Mouse (Mus musculus) ES-Bruce4 (cell line): ENCODE results near the gene Psmd9. TPM values are rescaled to one million over a fixed set of nuclear protein-coding genes. Genes with fewer than 3 reads are reported as not detected.

Experiments
- H3K27ac ChIP-seq: 2 replicates; pipeline ENCODE4 v1.5.1; 2012; ENCODE audit warnings: low read length, inconsistent platforms; ENCODE audit not compliant: insufficient read depth
- H3K27me3 ChIP-seq: 2 replicates; pipeline ENCODE4 v1.6.1; 2012; ENCODE audit warnings: mild to moderate bottlenecking, low read length, inconsistent platforms; ENCODE audit not compliant: control insufficient read depth, poor library complexity, insufficient read depth, severe bottlenecking
- H3K36me3 ChIP-seq: 2 replicates; pipeline ENCODE4 v1.6.1; 2012; ENCODE audit warnings: inconsistent platforms, mild to moderate bottlenecking, low read length, moderate library complexity; ENCODE audit not compliant: control insufficient read depth, poor library complexity, insufficient read depth, severe bottlenecking
- H3K4me1 ChIP-seq: one replicate; pipeline ENCODE4 v1.8.1; 2011; ENCODE audit warnings: low read length; ENCODE audit not compliant: control insufficient read depth, insufficient read depth
- H3K4me3 ChIP-seq: 2 replicates; pipeline ENCODE4 v1.5.1; 2011; ENCODE audit warnings: low read depth, mild to moderate bottlenecking, low read length
- H3K9ac ChIP-seq: 2 replicates; pipeline ENCODE4 v1.6.1; 2012; ENCODE audit warnings: low read depth, mild to moderate bottlenecking, inconsistent platforms; ENCODE audit not compliant: poor library complexity, severe bottlenecking
- H3K9me3 ChIP-seq: replicated peaks from 2 replicates; pipeline ENCODE4 v1.6.1; 2012; ENCODE audit warnings: mild to moderate bottlenecking, low read length, inconsistent platforms; ENCODE audit not compliant: control insufficient read depth, poor library complexity, insufficient read depth, severe bottlenecking
- CTCF ChIP-seq: IDR thresholded peaks from one replicate; pipeline ENCODE4 v1.8.1; 2011; ENCODE audit warnings: low read depth, low read length
- EP300 ChIP-seq: IDR thresholded peaks from 2 replicates; pipeline ENCODE4 v1.6.1; 2011; ENCODE audit warnings: low read depth, low read length; ENCODE audit not compliant: insufficient read depth
- POLR2A ChIP-seq: IDR thresholded peaks from one replicate; pipeline ENCODE4 v1.8.1; 2011; ENCODE audit warnings: low read length; ENCODE audit not compliant: insufficient read depth
- polyA plus RNA-seq: library from polyadenylated mRNA; stranded (reverse); fragments of >200 nt; gene quantifications from 2 replicates; pipeline ENCODE4 v1.2.4, GENCODE M21; 2011; ENCODE audit warnings: low read depth; ENCODE audit not compliant: missing spikeins, insufficient read depth, insufficient read length

Psmd9 gene
- polyA plus RNA-seq, 1 experiment, result 24.8 TPM

- Histone ChIP-seq H3K4me1 (peaks cover 12% of the 10 kb centered on the region), H3K27ac (no peak overlapping the region), H3K9me3 (no peaks in the 10 kb centered on the region), H3K27me3 (no peaks in the 10 kb centered on the region), H3K36me3 (peaks cover 4% of the 10 kb centered on the region; the same call in 1 of the 2 replicates), H3K9ac (0 out of 2 replicates have a peak overlapping the region, but pooled peaks have one; percentile 6), H3K4me3 (no peak overlapping the region)
- TF ChIP-seq CTCF, result no peak
- TF ChIP-seq POLR2A, result no peak
- TF ChIP-seq EP300, result no peak
These were observed 21.0 kb upstream of the Psmd9 start for GRCm38 (mm10) chr5:123148073-123148722.

- Histone ChIP-seq H3K9ac (no peak overlapping the region), H3K4me1 (peaks cover 12% of the 10 kb centered on the region), H3K9me3 (no peaks in the 10 kb centered on the region), H3K4me3 (peak overlapping the region; percentile 69), H3K27ac (peak overlapping the region; percentile 39), H3K36me3 (peaks cover 4% of the 10 kb centered on the region; the same call in 1 of the 2 replicates), H3K27me3 (no peaks in the 10 kb centered on the region)
- peak; percentile 21; the same call in 1 of the 2 replicates for TF ChIP-seq EP300
- peak; percentile 89 for TF ChIP-seq CTCF
- no peak for TF ChIP-seq POLR2A
These were observed 19.5 kb upstream of the Psmd9 start for GRCm38 (mm10) chr5:123149451-123150400.

DNA sequence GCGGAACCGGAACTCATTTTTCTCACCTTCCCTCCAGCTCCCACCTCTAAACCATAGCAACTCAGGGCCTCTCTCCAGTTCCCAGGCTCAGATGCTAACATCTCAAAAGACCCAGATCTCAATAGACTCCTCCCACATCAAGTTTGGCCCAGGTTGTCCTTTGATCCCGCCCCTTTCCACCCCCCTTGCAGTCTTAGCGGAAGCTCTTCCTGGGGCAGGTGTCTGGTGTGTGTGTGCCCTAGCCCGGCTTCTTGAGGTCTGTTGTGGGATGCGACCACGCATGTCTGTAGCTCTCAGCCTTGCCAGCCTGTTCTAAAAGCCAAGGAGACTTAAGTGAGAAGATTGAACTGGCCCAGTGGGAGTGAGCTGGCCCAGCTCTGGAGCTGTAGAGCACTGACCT is 18.6 kb upstream of the Psmd9 start:
- Histone ChIP-seq H3K27me3 (no peaks in the 10 kb centered on the region), H3K36me3 (peaks cover 4% of the 10 kb centered on the region; the same call in 1 of the 2 replicates), H3K4me1 (peaks cover 10% of the 10 kb centered on the region), H3K4me3 (peak overlapping the region; percentile 69), H3K27ac (peak overlapping the region; percentile 51), H3K9ac (peak overlapping the region; percentile 37), H3K9me3 (no peaks in the 10 kb centered on the region)
- no peak for TF ChIP-seq EP300
- no peak for TF ChIP-seq CTCF
- TF ChIP-seq POLR2A, result no peak

DNA sequence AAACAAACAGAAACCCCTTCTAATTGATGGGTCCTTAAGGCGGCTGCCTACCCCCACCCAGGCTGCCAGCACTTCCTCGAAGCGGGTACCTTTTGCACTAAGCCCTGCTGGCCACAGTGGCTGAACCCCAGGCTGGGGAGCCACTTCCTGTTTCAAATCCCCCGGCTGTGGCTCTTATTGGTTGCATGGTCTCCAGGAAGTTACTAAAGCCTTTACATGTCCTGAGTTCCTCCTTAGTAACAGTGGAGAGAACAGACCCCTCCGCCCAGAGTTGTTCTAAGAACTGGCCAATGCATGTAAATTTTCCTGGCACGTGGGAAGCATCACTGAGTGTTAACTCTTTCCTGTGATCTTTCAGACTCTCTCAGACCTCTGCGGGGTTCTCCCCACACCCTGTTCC is 18.1 kb upstream of the Psmd9 start:
- Histone ChIP-seq H3K9ac (peak overlapping the region; percentile 37), H3K27ac (peak overlapping the region; percentile 51), H3K9me3 (no peaks in the 10 kb centered on the region), H3K27me3 (no peaks in the 10 kb centered on the region), H3K36me3 (peaks cover 4% of the 10 kb centered on the region; the same call in 1 of the 2 replicates), H3K4me1 (peaks cover 10% of the 10 kb centered on the region), H3K4me3 (peak overlapping the region; percentile 69)
- TF ChIP-seq EP300 (no peak), POLR2A (no peak), CTCF (no peak)

DNA sequence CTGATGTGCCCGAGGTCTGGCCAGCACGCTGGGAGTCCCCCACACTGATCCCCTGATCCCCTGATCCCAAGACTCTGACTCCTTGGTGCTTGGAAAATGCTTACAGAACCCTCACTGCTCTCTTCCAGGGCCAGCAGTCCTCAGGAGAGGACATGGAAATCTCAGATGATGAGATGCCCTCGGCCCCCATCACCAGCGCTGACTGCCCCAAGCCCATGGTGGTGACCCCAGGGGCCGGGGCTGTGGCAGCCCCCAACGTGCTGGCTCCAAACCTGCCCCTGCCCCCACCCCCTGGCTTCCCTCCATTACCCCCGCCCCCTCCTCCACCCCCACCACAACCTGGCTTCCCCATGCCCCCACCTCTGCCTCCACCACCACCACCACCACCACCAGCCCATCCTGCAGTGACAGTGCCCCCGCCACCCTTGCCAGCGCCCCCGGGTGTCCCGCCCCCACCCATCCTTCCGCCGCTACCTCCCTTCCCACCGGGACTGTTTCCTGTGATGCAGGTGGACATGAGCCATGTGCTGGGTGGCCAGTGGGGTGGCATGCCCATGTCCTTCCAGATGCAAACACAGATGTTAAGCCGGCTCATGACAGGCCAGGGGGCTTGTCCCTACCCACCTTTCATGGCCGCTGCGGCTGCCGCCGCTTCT is 17.4 kb upstream of the Psmd9 start:
- no peaks in the 10 kb centered on the region for H3K9me3 ChIP-seq
- H3K27me3 ChIP-seq, result no peaks in the 10 kb centered on the region
- H3K36me3 ChIP-seq, result peaks cover 4% of the 10 kb centered on the region; the same call in 1 of the 2 replicates
- H3K27ac ChIP-seq, result peak overlapping the region; percentile 24; the same call in 1 of the 2 replicates
- H3K9ac ChIP-seq, result no peak overlapping the region
- TF ChIP-seq CTCF (no peak), POLR2A (no peak), EP300 (no peak)
- H3K4me3 ChIP-seq, result peak overlapping the region; percentile 69; the same call in 1 of the 2 replicates
- peaks cover 5% of the 10 kb centered on the region for H3K4me1 ChIP-seq
